Mouse (Mus musculus) stomach, embryonic 16.5 days (tissue): ENCODE data around the gene Zkscan4. TPM values are rescaled to one million over a fixed set of nuclear protein-coding genes. Genes with fewer than 3 reads are reported as not detected.
A peak's percentile ranks its signal among the peaks of the same experiment; 100 is the strongest.
"Not testable (repeated sequence)": the region's sequence is repeated elsewhere in the genome, so short reads cannot be mapped to it uniquely, and the experiment has no call there.

ENCODE experiments used
- ATAC-seq: fragments of 200-750 bp; cut with Nextera tagmentation; 2 replicates; pipeline ENCODE4 v1.8.0; 2017; ENCODE audit warnings: moderate number of reproducible peaks, moderate TSS enrichment; ENCODE audit not compliant: insufficient read depth, low FRiP score
- H3K27ac ChIP-seq: fragments of 300-500 bp; sonication (generic); 2 replicates; pipeline ENCODE4 v1.5.1; 2014; ENCODE audit warnings: low read length
- H3K27me3 ChIP-seq: fragments of 300-500 bp; sonication (generic); 2 replicates; pipeline ENCODE4 v1.6.1; 2014; ENCODE audit warnings: low read length, control low read depth, mixed read lengths; ENCODE audit not compliant: control insufficient read depth, insufficient read depth
- H3K36me3 ChIP-seq: fragments of 300-500 bp; sonication (generic); 2 replicates; pipeline ENCODE4 v1.6.1; 2014; ENCODE audit warnings: low read length; ENCODE audit not compliant: control insufficient read depth, insufficient read depth
- H3K4me1 ChIP-seq: fragments of 300-500 bp; sonication (generic); 2 replicates; pipeline ENCODE4 v1.6.1; 2014; ENCODE audit warnings: low read length, control low read depth, mixed read lengths; ENCODE audit not compliant: control insufficient read depth, insufficient read depth
- H3K4me2 ChIP-seq: fragments of 300-500 bp; sonication (generic); 2 replicates; pipeline ENCODE4 v1.6.1; 2014; ENCODE audit warnings: low read depth, low read length, mixed read lengths
- H3K4me3 ChIP-seq: fragments of 300-500 bp; sonication (generic); replicated peaks from 2 replicates; pipeline ENCODE4 v1.5.1; 2014; ENCODE audit warnings: mild to moderate bottlenecking, low read length
- H3K9ac ChIP-seq: fragments of 300-500 bp; sonication (generic); 2 replicates; pipeline ENCODE4 v1.6.1; 2014; ENCODE audit warnings: low read length
- H3K9me3 ChIP-seq: fragments of 300-500 bp; sonication (generic); replicated peaks from 2 replicates; pipeline ENCODE4 v1.6.1; 2016; ENCODE audit warnings: low read length, control low read depth; ENCODE audit not compliant: control insufficient read depth
- WGBS: fragments of 180-500 bp; shearing (Covaris S2); extraction: QIAGEN DNeasy Blood & Tissue Kit; methylation state at CpG from one replicate; pipeline ENCODE4 v1.1.7; 2014; 5-methylcytosine and 5-hydroxymethylcytosine counted together
- microRNA counts: library from miRNA; unstranded; fragments of <30 nt; microRNA quantifications from one replicate; lab custom pipeline; 2016
- microRNA-seq: library from miRNA; unstranded; fragments of <30 nt; microRNA quantifications from one replicate; pipeline ENCODE4, GENCODE M21; 2016
- polyA plus RNA-seq: library from polyadenylated mRNA; unstranded; fragments of >200 nt; fragmentation: Nextera tagmentation; extraction: Ambion mirVana; gene quantifications from 2 replicates; pipeline ENCODE4 v1.2.1, GENCODE M21; 2015

Gene Zkscan4
- polyA plus RNA-seq, 1 experiment from 2014 or later: 3.4 TPM

DNA sequence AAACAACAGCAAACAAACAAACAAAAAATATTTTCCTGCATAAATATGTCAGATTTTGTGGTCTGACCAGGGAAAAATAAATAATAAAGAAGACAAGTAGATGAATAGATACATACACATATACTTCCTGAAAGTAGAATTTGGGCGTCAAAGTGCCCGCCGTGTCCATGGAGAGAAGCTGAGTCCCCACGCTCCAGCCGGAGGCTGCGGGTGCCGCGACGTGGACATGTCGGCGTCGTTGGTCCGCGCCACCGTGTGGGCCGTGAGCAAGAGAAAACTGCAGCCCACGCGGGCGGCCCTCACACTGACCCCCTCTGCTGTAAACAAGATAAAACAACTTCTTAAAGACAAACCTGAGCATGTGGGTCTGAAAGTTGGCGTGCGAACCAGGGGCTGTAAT lies 16.4 kb downstream of the Zkscan4 start, which contains the start of gene AK157302:
AK157302 (plus strand) TSS at position 144 of the 400 bp plus-strand sequence.
- no peaks in the 10 kb centered on the region for H3K27me3 ChIP-seq
- WGBS: 93% methylated on average over 21 of the region's 21 CpGs
- H3K9me3 ChIP-seq: no peaks in the 10 kb centered on the region
- H3K4me3 ChIP-seq: no peak within 1 kb of the TSS
- no peaks in the 10 kb centered on the region for H3K36me3 ChIP-seq
- no peak within 1 kb of the TSS for H3K4me2 ChIP-seq
- ATAC-seq: no peak
- H3K9ac ChIP-seq: no peak within 1 kb of the TSS
- H3K4me1 ChIP-seq: no peaks in the 10 kb centered on the region
- no peak within 1 kb of the TSS for H3K27ac ChIP-seq

DNA sequence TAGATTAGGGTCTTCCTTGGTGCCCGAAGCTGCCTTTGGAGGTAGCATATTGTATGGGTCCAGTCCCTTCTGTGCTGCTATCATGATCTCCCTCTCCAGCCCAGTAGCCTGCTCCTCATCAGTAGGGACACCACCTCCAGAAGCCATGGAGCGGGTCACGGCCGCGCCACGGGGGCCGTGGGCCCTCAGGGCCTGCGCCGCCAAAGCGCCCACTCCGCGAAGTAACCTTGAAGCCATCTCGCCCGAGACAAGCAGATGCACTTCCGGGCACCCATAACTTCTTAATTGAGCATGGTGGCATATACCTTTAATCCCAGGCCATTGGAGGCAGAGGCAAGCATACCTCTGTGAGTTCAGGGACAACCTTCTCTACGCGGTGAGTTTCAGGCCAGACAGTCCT lies 22.5 kb downstream of the Zkscan4 start, which contains the start of gene Gm11273:
Gm11273 (minus strand) TSS at position 237 of the 400 bp plus-strand sequence.
- H3K9ac ChIP-seq, ATAC-seq, H3K36me3 ChIP-seq, H3K27me3 ChIP-seq, H3K27ac ChIP-seq, H3K4me2 ChIP-seq, H3K9me3 ChIP-seq, H3K4me1 ChIP-seq, H3K4me3 ChIP-seq: not testable (repeated sequence)
- 90% methylated on average over 17 of the region's 17 CpGs for WGBS

DNA sequence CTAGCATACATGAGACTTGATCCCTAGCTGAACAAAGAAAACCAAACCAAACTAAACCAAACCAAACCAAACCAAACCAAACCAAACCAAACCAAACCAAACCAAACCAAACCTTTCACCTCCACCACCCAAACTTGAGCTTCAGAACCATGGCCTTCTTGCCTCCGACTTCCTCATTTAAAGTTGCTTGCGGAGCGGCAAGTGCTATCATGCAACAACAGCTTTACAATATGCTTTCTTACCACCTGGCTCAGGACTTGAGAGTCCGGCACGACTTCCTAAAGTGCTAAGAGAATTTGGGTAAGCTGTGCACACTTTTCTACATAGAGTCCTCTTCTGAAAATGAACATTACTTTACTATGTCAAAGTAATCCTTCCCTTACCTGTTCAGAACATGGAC lies 23.6 kb downstream of the Zkscan4 start:
- 0 out of 2 replicates have a peak, but pooled peaks cover 4% of the 10 kb centered on the region for H3K4me1 ChIP-seq
- no peak for ATAC-seq
- no peak overlapping the region for H3K27ac ChIP-seq
- no peak overlapping the region for H3K9ac ChIP-seq
- H3K4me2 ChIP-seq: no peak overlapping the region
- H3K27me3 ChIP-seq: no peaks in the 10 kb centered on the region
- H3K4me3 ChIP-seq: no peak overlapping the region
- H3K36me3 ChIP-seq: no peaks in the 10 kb centered on the region
- H3K9me3 ChIP-seq: no peaks in the 10 kb centered on the region
- 86% methylated on average over 5 of the region's 5 CpGs for WGBS

DNA sequence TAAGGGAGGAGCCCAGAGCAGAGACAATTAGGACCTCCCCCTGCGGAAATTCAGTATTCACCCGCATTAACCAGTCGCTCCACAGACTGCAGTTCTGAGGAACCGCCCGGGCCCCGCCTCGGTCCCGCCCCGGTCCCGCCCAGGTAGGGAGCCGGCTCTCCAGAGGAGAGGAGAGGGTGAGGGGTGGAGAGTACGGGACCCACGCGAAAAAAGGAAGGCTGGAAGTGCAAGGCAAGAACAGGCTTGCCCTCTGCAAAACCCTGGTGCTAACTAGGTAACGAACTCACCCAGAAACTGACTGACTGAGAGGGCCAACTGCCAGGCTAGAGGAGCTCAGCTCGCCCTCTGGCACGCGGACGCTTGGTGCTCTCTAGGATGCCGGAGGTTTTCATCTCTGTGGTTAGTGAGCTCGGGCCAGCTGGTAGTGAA lies 27.5 kb downstream of the Zkscan4 start:
- H3K27ac ChIP-seq: peak overlapping the region; percentile 86
- peak overlapping the region; percentile 72 for H3K4me2 ChIP-seq
- under 1% methylated on average over 21 of the region's 21 CpGs for WGBS
- H3K4me1 ChIP-seq: 0 out of 2 replicates have a peak, but pooled peaks cover 6% of the 10 kb centered on the region
- H3K27me3 ChIP-seq: no peaks in the 10 kb centered on the region
- H3K9me3 ChIP-seq: no peaks in the 10 kb centered on the region
- no peaks in the 10 kb centered on the region for H3K36me3 ChIP-seq
- ATAC-seq: peak; percentile 100
- H3K9ac ChIP-seq: peak overlapping the region; percentile 81
- H3K4me3 ChIP-seq: peak overlapping the region; percentile 70

DNA sequence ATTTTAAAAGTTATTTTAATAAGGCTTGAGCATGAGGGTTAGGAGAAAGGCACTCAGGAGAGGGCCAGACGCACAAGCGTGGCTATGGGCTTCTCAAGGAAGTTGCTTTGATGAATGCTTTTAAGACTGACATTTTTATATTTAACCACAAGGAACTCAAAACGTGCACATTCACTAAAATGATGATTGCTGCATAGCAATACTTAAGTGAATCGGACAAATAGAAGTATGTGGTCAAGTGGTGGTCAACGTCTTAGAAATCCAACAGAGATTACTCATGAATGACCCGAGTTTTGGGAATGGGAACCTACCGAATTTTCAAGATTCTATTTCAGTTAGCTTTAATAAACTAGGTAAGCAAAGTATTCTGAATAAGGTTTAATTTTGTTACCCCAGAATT lies 51.4 kb downstream of the Zkscan4 start:
- peaks cover 4% of the 10 kb centered on the region; the same call in 1 of the 2 replicates for H3K36me3 ChIP-seq
- peak overlapping the region; percentile 93 for H3K4me3 ChIP-seq
- H3K9ac ChIP-seq: peak overlapping the region; percentile 46
- 40% methylated on average over 7 of the region's 7 CpGs for WGBS
- H3K9me3 ChIP-seq: no peaks in the 10 kb centered on the region
- no peak for ATAC-seq
- H3K4me2 ChIP-seq: peak overlapping the region; percentile 73
- H3K27me3 ChIP-seq: no peaks in the 10 kb centered on the region
- H3K27ac ChIP-seq: no peak overlapping the region
- H3K4me1 ChIP-seq: peaks cover 4% of the 10 kb centered on the region; the same call in 1 of the 2 replicates

DNA sequence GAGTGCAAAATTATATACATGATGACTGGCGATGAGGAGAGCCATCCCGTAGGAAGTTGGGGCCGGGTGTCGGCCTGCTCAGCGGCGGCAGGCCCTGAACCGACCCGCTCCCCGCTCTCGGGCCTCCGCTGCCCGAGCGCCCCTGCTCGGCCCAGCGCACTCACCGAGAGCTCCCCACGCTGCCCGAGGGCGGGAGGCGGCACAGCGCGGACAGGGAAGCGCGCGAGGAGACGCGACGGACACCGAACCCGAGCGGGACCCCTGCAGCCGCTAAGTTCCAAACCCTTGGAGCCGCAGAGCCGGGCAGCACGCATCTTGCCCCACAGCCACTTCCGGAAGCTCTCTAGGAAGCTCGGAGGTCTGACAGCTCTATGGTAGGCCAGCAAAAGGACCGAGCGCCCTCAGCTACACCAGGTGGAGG lies 52.1 kb downstream of the Zkscan4 start, which contains the start of gene Zkscan8:
Zkscan8 (minus strand) TSS at position 340 of the 421 bp plus-strand sequence.
- H3K4me1 ChIP-seq: peaks cover 4% of the 10 kb centered on the region; the same call in 1 of the 2 replicates
- peak within 1 kb of the TSS; percentile 93 for H3K4me3 ChIP-seq
- peak; percentile 99 for ATAC-seq
- peak within 1 kb of the TSS; percentile 73 for H3K4me2 ChIP-seq
- H3K27ac ChIP-seq: peak within 1 kb of the TSS; percentile 95
- peak within 1 kb of the TSS; percentile 100 for H3K9ac ChIP-seq
- H3K36me3 ChIP-seq: peaks cover 4% of the 10 kb centered on the region; the same call in 1 of the 2 replicates
- no peaks in the 10 kb centered on the region for H3K9me3 ChIP-seq
- no peaks in the 10 kb centered on the region for H3K27me3 ChIP-seq
- WGBS: under 1% methylated on average over 39 of the region's 39 CpGs

MicroRNAs within 50 kb of the gene (microRNA counts, 519-probe panel; counts per million panel counts)
- microRNA mmu-miR-1896 (lab: Ali Mortazavi, UCI): 2,931 counts per million, percentile 67 among the panel's probes with 10 or more counts

Small RNA genes within 50 kb of the gene (microRNA-seq; reads per million reads assigned to microRNA genes)
- not detected for gene Mir1896

Other genes starting within 250 kb of the Zkscan4 start
- gene Gpx5, start 186.2 kb upstream of the Zkscan4 start, polyA plus RNA-seq: not detected in 2 replicates
- not detected in 2 replicates for gene Gpx6, start 166.8 kb upstream of the Zkscan4 start, polyA plus RNA-seq
- gene Olfr1367, start 132.0 kb upstream of the Zkscan4 start, polyA plus RNA-seq: not detected in 2 replicates
- gene Zscan12, start 116.1 kb upstream of the Zkscan4 start, polyA plus RNA-seq: 8.6 and 9.6 TPM in 2 replicates
- 66.8 and 73.7 TPM in 2 replicates for gene Zkscan3, start 76.2 kb upstream of the Zkscan4 start, polyA plus RNA-seq
- 2.3 and 2.4 TPM in 2 replicates for gene Pgbd1, start 37.8 kb upstream of the Zkscan4 start, polyA plus RNA-seq
- gene Zscan26, start 25.2 kb upstream of the Zkscan4 start, polyA plus RNA-seq: 27.1 and 30.3 TPM in 2 replicates
- gene Nkapl, start 10.4 kb upstream of the Zkscan4 start, polyA plus RNA-seq: 1.3 and 1.6 TPM in 2 replicates
- gene Gm10065, start 534 bp downstream of the Zkscan4 start, polyA plus RNA-seq: not detected in 2 replicates
- gene AK157302, start 16.3 kb downstream of the Zkscan4 start, polyA plus RNA-seq: 0.48 and 1.3 TPM in 2 replicates
- 6.7 and 20.9 TPM in 2 replicates for gene Gm11273, start 22.5 kb downstream of the Zkscan4 start, polyA plus RNA-seq
- 6.1 and 6.8 TPM in 2 replicates for gene Zkscan8, start 52.2 kb downstream of the Zkscan4 start, polyA plus RNA-seq
- 0.14 and 0.18 TPM in 2 replicates for gene Olfr1366, start 63.9 kb downstream of the Zkscan4 start, polyA plus RNA-seq
- 0.13 TPM in 1 of 2 replicates, not detected in the other for gene Olfr1535, start 81.0 kb downstream of the Zkscan4 start, polyA plus RNA-seq
- gene Olfr1364, start 102.9 kb downstream of the Zkscan4 start, polyA plus RNA-seq: not detected in 2 replicates
- not detected in 2 replicates for gene Olfr1362, start 135.1 kb downstream of the Zkscan4 start, polyA plus RNA-seq
- not detected in 2 replicates for gene Olfr11, start 163.6 kb downstream of the Zkscan4 start, polyA plus RNA-seq
- not detected in 2 replicates for gene Olfr1361, start 184.5 kb downstream of the Zkscan4 start, polyA plus RNA-seq
- not detected in 2 replicates for gene Olfr1360, start 198.5 kb downstream of the Zkscan4 start, polyA plus RNA-seq
- not detected in 2 replicates for gene Olfr1359, start 219.2 kb downstream of the Zkscan4 start, polyA plus RNA-seq
- 1.5 and 3.8 TPM in 2 replicates for gene Hist1h2bl, start 237.2 kb downstream of the Zkscan4 start, polyA plus RNA-seq
- 7.3 and 11.8 TPM in 2 replicates for gene Hist1h2ai, start 237.5 kb downstream of the Zkscan4 start, polyA plus RNA-seq
- gene Hist1h3h, start 238.8 kb downstream of the Zkscan4 start, polyA plus RNA-seq: 4.6 and 5.6 TPM in 2 replicates
- 1.9 and 2.5 TPM in 2 replicates for gene Hist1h2bm, start 243.1 kb downstream of the Zkscan4 start, polyA plus RNA-seq